9 mouse cellular contexts compared by ENCODE assay signal in genomic region chr8:20556501-20557181, GRCm38 (mm10). TPM values are rescaled to one million over a fixed set of nuclear protein-coding genes. Genes with fewer than 3 reads are reported as not detected.
A peak's percentile ranks its signal among the peaks of the same experiment; 100 is the strongest.
DNase-seq lines count a peak whose midpoint lies in the region; ATAC-seq lines count a peak whose summit lies in the region.
"Not testable (repeated sequence)": the region's sequence is repeated elsewhere in the genome, so short reads cannot be mapped to it uniquely, and the experiment has no call there.
"Had no signal": no experiment of that assay in that cellular context is flagged by ENCODE, and none has a peak within 500 bp of the region (broad histone marks: within the 10 kb centered on the region; RNA-seq: fewer than 3 reads in every experiment).

No protein-coding gene starts in this region.

- WGBS in embryonic facial prominence, embryonic 11.5 days: no CpG with 5 or more reads among the region's 6 CpGs
- WGBS in forebrain, embryonic 14.5 days: no CpG with 5 or more reads among the region's 6 CpGs
- no CpG with 5 or more reads among the region's 6 CpGs for WGBS in heart, embryonic 16.5 days
- no CpG with 5 or more reads among the region's 6 CpGs for WGBS in intestine, embryonic 14.5 days
- no CpG with 5 or more reads among the region's 6 CpGs for WGBS in limb, embryonic 13.5 days
- WGBS in lung, embryonic 15.5 days: no CpG with 5 or more reads among the region's 6 CpGs
- WGBS in midbrain, embryonic 15.5 days: no CpG with 5 or more reads among the region's 6 CpGs
- no CpG with 5 or more reads among the region's 6 CpGs for WGBS in stomach, embryonic 14.5 days

- H3K4me3 ChIP-seq in embryonic facial prominence, embryonic 11.5 days (ENCODE audit: low read depth, low read length); forebrain, embryonic 14.5 days (ENCODE audit: low read depth, low read length); heart, embryonic 16.5 days (ENCODE audit: low read length); intestine, embryonic 14.5 days (ENCODE audit: low read depth, low read length); limb, embryonic 13.5 days; lung, embryonic 15.5 days; midbrain, embryonic 15.5 days; stomach, embryonic 14.5 days (ENCODE audit: low read depth, low read length): not testable (repeated sequence)

- not testable (repeated sequence) for H3K4me2 ChIP-seq in embryonic facial prominence, embryonic 11.5 days (ENCODE audit: low read depth, low read length); forebrain, embryonic 14.5 days (ENCODE audit: low read length); heart, embryonic 16.5 days (ENCODE audit: low read depth, low read length); intestine, embryonic 14.5 days (ENCODE audit: low read length); limb, embryonic 13.5 days (replicated peaks); lung, embryonic 15.5 days; midbrain, embryonic 15.5 days; stomach, embryonic 14.5 days (replicated peaks; ENCODE audit: low read depth, low read length)

- H3K27ac ChIP-seq in embryonic facial prominence, embryonic 11.5 days (replicated peaks; ENCODE audit: low read depth, low read length); forebrain, embryonic 14.5 days (ENCODE audit: low read depth, low read length); heart, embryonic 16.5 days (ENCODE audit: low read length); intestine, embryonic 14.5 days (ENCODE audit: low read depth); limb, embryonic 13.5 days; lung, embryonic 15.5 days; midbrain, embryonic 15.5 days; stomach, embryonic 14.5 days (ENCODE audit: low read length): not testable (repeated sequence)

- not testable (repeated sequence) for H3K9ac ChIP-seq in embryonic facial prominence, embryonic 11.5 days (replicated peaks; ENCODE audit: low read length); forebrain, embryonic 14.5 days (ENCODE audit: low read length); heart, embryonic 16.5 days (ENCODE audit: low read length); intestine, embryonic 14.5 days (ENCODE audit: low read length); limb, embryonic 13.5 days; lung, embryonic 15.5 days; midbrain, embryonic 15.5 days; stomach, embryonic 14.5 days (replicated peaks; ENCODE audit: low read depth, low read length)

- H3K36me3 ChIP-seq in embryonic facial prominence, embryonic 11.5 days (replicated peaks; ENCODE audit: control insufficient read depth, insufficient read depth, low read depth, low read length); forebrain, embryonic 14.5 days (ENCODE audit: control insufficient read depth, insufficient read depth, low read length); heart, embryonic 16.5 days (ENCODE audit: control insufficient read depth, insufficient read depth); intestine, embryonic 14.5 days (ENCODE audit: control insufficient read depth, insufficient read depth, low read length); limb, embryonic 13.5 days; lung, embryonic 15.5 days; midbrain, embryonic 15.5 days (replicated peaks); stomach, embryonic 14.5 days (ENCODE audit: control insufficient read depth, insufficient read depth, low read length): not testable (repeated sequence)

- H3K27me3 ChIP-seq in embryonic facial prominence, embryonic 11.5 days (ENCODE audit: control insufficient read depth, insufficient read depth, low read length); forebrain, embryonic 14.5 days (replicated peaks; ENCODE audit: control insufficient read depth, insufficient read depth, low read length); heart, embryonic 16.5 days (ENCODE audit: control insufficient read depth, insufficient read depth, low read length); intestine, embryonic 14.5 days (replicated peaks; ENCODE audit: control insufficient read depth, insufficient read depth, low read length); limb, embryonic 13.5 days; lung, embryonic 15.5 days; midbrain, embryonic 15.5 days (replicated peaks); stomach, embryonic 14.5 days (ENCODE audit: control insufficient read depth, insufficient read depth, low read length): not testable (repeated sequence)

- not testable (repeated sequence) for H3K9me3 ChIP-seq in embryonic facial prominence, embryonic 11.5 days (replicated peaks; ENCODE audit: control insufficient read depth, low read length); forebrain, embryonic 14.5 days (replicated peaks; ENCODE audit: control insufficient read depth, low read length); heart, embryonic 16.5 days (replicated peaks; ENCODE audit: control insufficient read depth, low read length); intestine, embryonic 14.5 days (ENCODE audit: control insufficient read depth, low read length); limb, embryonic 13.5 days; lung, embryonic 15.5 days; midbrain, embryonic 15.5 days; stomach, embryonic 14.5 days (ENCODE audit: control insufficient read depth, low read depth, low read length)

- H3K4me1 ChIP-seq in embryonic facial prominence, embryonic 11.5 days (ENCODE audit: control insufficient read depth, insufficient read depth, low read length); forebrain, embryonic 14.5 days (ENCODE audit: control insufficient read depth, insufficient read depth, low read length); heart, embryonic 16.5 days (ENCODE audit: control insufficient read depth, insufficient read depth, low read length); intestine, embryonic 14.5 days (replicated peaks; ENCODE audit: control insufficient read depth, insufficient read depth, low read length); limb, embryonic 13.5 days; lung, embryonic 15.5 days; midbrain, embryonic 15.5 days; stomach, embryonic 14.5 days (ENCODE audit: control insufficient read depth, insufficient read depth, low read length): not testable (repeated sequence)

- not testable (repeated sequence) for DNase-seq in embryonic facial prominence, embryonic 11.5 days (ENCODE audit: low spot score); forebrain, embryonic 14.5 days (ENCODE audit: low spot score); intestine, embryonic 14.5 days (ENCODE audit: low spot score)

- peak; percentile 36; the same call in 1 of the 2 replicates for ATAC-seq in embryonic facial prominence, embryonic 11.5 days (replicated peaks; ENCODE audit: insufficient number of reproducible peaks, low FRiP score, low TSS enrichment, low read depth)
- ATAC-seq in forebrain, embryonic 14.5 days: peak; percentile 10; the same call in 1 of the 2 replicates
- peak; percentile 17; the same call in 1 of the 2 replicates for ATAC-seq in heart, embryonic 16.5 days (replicated peaks; ENCODE audit: extremely low read depth, insufficient read depth, low FRiP score)
- peak; percentile 66 for ATAC-seq in intestine, embryonic 14.5 days (replicated peaks; ENCODE audit: low FRiP score, low TSS enrichment, low read depth)
- peak; percentile 34 for ATAC-seq in limb, embryonic 13.5 days (ENCODE audit: low FRiP score, low read depth)
- peak; percentile 32 for ATAC-seq in lung, embryonic 15.5 days (ENCODE audit: borderline replicate concordance, extremely low read depth, low FRiP score, low TSS enrichment)
- peak; percentile 52 for ATAC-seq in midbrain, embryonic 15.5 days (replicated peaks)
- ATAC-seq in stomach, embryonic 14.5 days (ENCODE audit: insufficient number of reproducible peaks, insufficient read depth, low FRiP score, low read depth): 0 out of 2 replicates have a peak, but pooled peaks have one; percentile 54

RNA-seq across cellular contexts. Expression of gene Gm21119, which starts 58.1 kb away (rescaled TPM):
- 0.21 TPM in 1 of 2 replicates, not detected in the other for polyA plus RNA-seq in embryonic facial prominence, embryonic 11.5 days (2014; fragmentation: Nextera tagmentation; extraction: Ambion mirVana)
- 0.11 TPM in 1 of 2 replicates, not detected in the other for polyA plus RNA-seq in forebrain, embryonic 14.5 days (2014; fragmentation: Nextera tagmentation; extraction: Ambion mirVana)
- polyA plus RNA-seq in heart, embryonic 16.5 days (2015; fragmentation: Nextera tagmentation; extraction: Ambion mirVana): 0.21 and 0.22 TPM in 2 replicates
- 1.2 and 1.9 TPM in 2 replicates for polyA plus RNA-seq in intestine, embryonic 14.5 days (2014; fragmentation: Nextera tagmentation; extraction: Ambion mirVana)
- 0.10 and 0.20 TPM in 2 replicates for polyA plus RNA-seq in limb, embryonic 13.5 days (2015; fragmentation: Nextera tagmentation; extraction: Ambion mirVana)
- polyA plus RNA-seq in lung, embryonic 15.5 days (2015; fragmentation: Nextera tagmentation; extraction: Ambion mirVana): 0.18 and 0.31 TPM in 2 replicates
- 0.31 and 0.40 TPM in 2 replicates for polyA plus RNA-seq in midbrain, embryonic 15.5 days (2015; fragmentation: Nextera tagmentation; extraction: Ambion mirVana)
- 0.34 TPM in 1 of 2 replicates, not detected in the other for polyA plus RNA-seq in stomach, embryonic 14.5 days (2014; fragmentation: Nextera tagmentation; extraction: Ambion mirVana)
- polyA plus RNA-seq: liver, adult 2 months had no signal

Comparison
In these comparisons a context has a peak if more than half of its experiments do, and no peak if none do; other contexts are left out.
1. ATAC-seq: peak in every context shown above with its lines; median percentile 66 in intestine, embryonic 14.5 days; 54 in stomach, embryonic 14.5 days; 52 in midbrain, embryonic 15.5 days; 36 in embryonic facial prominence, embryonic 11.5 days; 34 in limb, embryonic 13.5 days; 32 in lung, embryonic 15.5 days; 17 in heart, embryonic 16.5 days; 10 in forebrain, embryonic 14.5 days.